Mouse (Mus musculus) limb, embryonic 14.5 days (tissue): ENCODE measurements around the gene Emd. TPM values are rescaled to one million over a fixed set of nuclear protein-coding genes. Genes with fewer than 3 reads are reported as not detected.
A peak's percentile ranks its signal among the peaks of the same experiment; 100 is the strongest.

ENCODE experiments used
- ATAC-seq: fragments of 200-750 bp; cut with Nextera tagmentation; 2 replicates; pipeline ENCODE4 v1.8.0; 2017; ENCODE audit warnings: low read depth, moderate number of reproducible peaks, moderate TSS enrichment; ENCODE audit not compliant: low FRiP score
- DNase-seq: peaks from one replicate; pipeline ENCODE4 v3.0.0-alpha.2; 2015; ENCODE audit warnings: low spot score
- H3K27ac ChIP-seq: fragments of 300-500 bp; sonication (generic); replicated peaks from 2 replicates; pipeline ENCODE4 v1.5.1; 2014; ENCODE audit warnings: low read depth, mild to moderate bottlenecking, low read length, moderate library complexity, mixed read lengths
- H3K27me3 ChIP-seq: fragments of 300-500 bp; sonication (generic); 2 replicates; pipeline ENCODE4 v1.6.1; 2014; ENCODE audit warnings: low read length, mixed read lengths; ENCODE audit not compliant: control insufficient read depth, insufficient read depth
- H3K36me3 ChIP-seq: fragments of 300-500 bp; sonication (generic); 2 replicates; pipeline ENCODE4 v1.6.1; 2014; ENCODE audit warnings: mild to moderate bottlenecking, low read length, moderate library complexity, mixed read lengths; ENCODE audit not compliant: control insufficient read depth, insufficient read depth
- H3K4me1 ChIP-seq: fragments of 300-500 bp; sonication (generic); 2 replicates; pipeline ENCODE4 v1.6.1; 2014; ENCODE audit warnings: antibody characterized with exemption, low read length, mixed read lengths; ENCODE audit not compliant: control insufficient read depth, insufficient read depth
- H3K4me2 ChIP-seq: fragments of 300-500 bp; sonication (generic); replicated peaks from 2 replicates; pipeline ENCODE4 v1.6.1; 2014; ENCODE audit warnings: low read depth, mild to moderate bottlenecking, low read length, moderate library complexity; ENCODE audit not compliant: severe bottlenecking
- H3K4me3 ChIP-seq: fragments of 300-500 bp; sonication (generic); replicated peaks from 2 replicates; pipeline ENCODE4 v1.5.1; 2014; ENCODE audit warnings: low read length
- H3K9ac ChIP-seq: fragments of 300-500 bp; sonication (generic); 2 replicates; pipeline ENCODE4 v1.6.1; 2014; ENCODE audit warnings: mild to moderate bottlenecking, low read depth, low read length, moderate library complexity; ENCODE audit not compliant: severe bottlenecking
- H3K9me3 ChIP-seq: fragments of 300-500 bp; sonication (generic); 2 replicates; pipeline ENCODE4 v1.6.1; 2016; ENCODE audit warnings: low read length; ENCODE audit not compliant: control insufficient read depth
- POLR2A ChIP-seq: fragments of 200-500 bp; IDR thresholded peaks from 2 replicates; pipeline ENCODE4 v1.8.0; 2012; ENCODE audit warnings: inconsistent platforms, mild to moderate bottlenecking, moderate library complexity, borderline replicate concordance; ENCODE audit not compliant: insufficient read depth, insufficient read length; ENCODE audit errors: extremely low read depth
- WGBS: fragments of 180-500 bp; shearing (Covaris S2); extraction: QIAGEN DNeasy Blood & Tissue Kit; methylation state at CpG from one replicate; pipeline ENCODE4 v1.1.7; 2014; 5-methylcytosine and 5-hydroxymethylcytosine counted together
- polyA plus RNA-seq, 2 experiments: library from polyadenylated mRNA; depleted of rRNA in 1 of 2; stranded (reverse) in 1 of 2; unstranded in 1 of 2; fragments of >200 nt; fragmentation: Nextera tagmentation in 1 of 2; extraction: Ambion mirVana in 1 of 2; gene quantifications; 2 replicates each; pipeline versions ENCODE4 v1.2.1 to v1.2.3; 2012 to 2014

The Emd gene
- polyA plus RNA-seq, 2 experiments: 28.0 to 107 TPM

DNA sequence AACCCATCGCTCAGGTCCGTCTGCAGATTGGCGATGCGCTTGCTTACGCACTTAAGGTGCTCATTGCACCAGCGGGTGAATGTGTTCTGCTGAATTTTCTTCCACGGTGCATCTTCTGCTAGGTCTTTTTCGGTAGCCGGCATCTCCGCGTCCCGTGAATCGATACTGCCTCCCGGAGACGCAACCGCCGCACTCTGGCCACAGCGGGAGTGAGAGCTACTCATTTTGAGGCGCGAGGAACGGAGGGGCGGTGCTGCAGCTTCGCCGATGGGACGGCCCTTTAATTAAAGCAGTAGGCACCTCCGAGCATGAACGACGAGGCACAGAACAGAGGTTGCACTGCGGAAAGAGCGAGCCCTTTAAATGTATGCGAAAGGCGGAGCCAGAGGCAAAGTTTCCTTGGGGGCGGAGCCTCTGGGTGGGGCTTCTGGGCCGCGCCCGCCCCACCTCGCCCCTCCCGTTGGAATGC is 8.2 kb upstream of the Emd start:
- TF ChIP-seq POLR2A: peak; percentile 99; the same call in 1 of the 2 replicates
- Histone ChIP-seq H3K4me1 (no peaks in the 10 kb centered on the region), H3K36me3 (peaks cover 24% of the 10 kb centered on the region), H3K4me2 (peak overlapping the region; percentile 60; the same call in 1 of the 2 replicates), H3K27me3 (no peaks in the 10 kb centered on the region), H3K27ac (peak overlapping the region; percentile 92), H3K9ac (peak overlapping the region; percentile 82), H3K9me3 (no peaks in the 10 kb centered on the region), H3K4me3 (peak overlapping the region; percentile 55)
- 20% methylated on average over 29 of the region's 38 CpGs for WGBS
- ATAC-seq (peak; percentile 89), DNase-seq (peak; percentile 95)

DNA sequence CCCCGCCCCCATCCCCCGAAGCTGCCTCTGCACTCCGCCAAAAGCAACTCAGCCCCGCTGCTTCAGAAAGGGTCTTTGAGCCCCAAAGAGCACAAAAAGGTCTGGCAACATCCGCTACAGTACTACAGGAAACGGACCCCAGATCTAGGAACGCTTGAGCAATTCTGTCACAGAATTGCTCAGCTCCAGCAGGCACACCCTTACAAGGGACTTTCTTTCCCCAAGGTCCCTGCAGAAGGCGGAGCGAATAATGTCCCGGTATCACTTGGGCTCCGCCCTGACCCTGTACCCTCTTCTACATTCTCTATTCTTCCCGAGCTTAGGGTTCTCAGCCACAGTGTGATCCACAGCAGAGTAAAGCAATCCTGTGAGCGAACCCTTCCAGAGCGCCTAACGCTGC is 7.8 kb upstream of the Emd start:
- Histone ChIP-seq H3K4me3 (peak overlapping the region; percentile 55), H3K27ac (peak overlapping the region; percentile 83), H3K4me1 (no peaks in the 10 kb centered on the region), H3K27me3 (no peaks in the 10 kb centered on the region), H3K9me3 (no peaks in the 10 kb centered on the region), H3K4me2 (peak overlapping the region; percentile 52), H3K9ac (peak overlapping the region; percentile 43; the same call in 1 of the 2 replicates), H3K36me3 (peaks cover 19% of the 10 kb centered on the region)
- no peak for TF ChIP-seq POLR2A
- 15% methylated on average over 15 of the region's 15 CpGs for WGBS
- ATAC-seq: peak; percentile 16
- no peak for DNase-seq

DNA sequence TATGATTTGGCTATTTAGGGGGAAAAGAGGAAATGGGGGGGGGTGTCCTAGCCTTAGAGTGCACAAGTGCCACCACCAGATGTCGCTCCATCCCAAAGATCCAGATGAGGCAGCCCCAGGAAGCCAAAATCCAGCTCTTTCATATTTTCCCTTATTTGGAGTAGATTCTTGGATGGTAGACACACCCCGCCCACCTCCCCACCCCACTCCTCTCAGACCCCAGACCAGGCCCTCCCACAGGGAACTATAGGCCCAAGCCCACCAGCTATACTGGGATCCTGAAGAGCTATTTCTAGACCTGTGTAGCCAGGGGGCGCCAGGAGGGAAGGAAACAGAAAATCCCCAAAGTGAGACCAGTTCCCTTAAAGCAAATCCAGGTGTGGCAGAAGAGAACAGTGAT is 5.8 kb upstream of the Emd start:
- Histone ChIP-seq H3K36me3 (peaks cover 3% of the 10 kb centered on the region; the same call in 1 of the 2 replicates), H3K27ac (peak overlapping the region; percentile 67), H3K4me2 (peak overlapping the region; percentile 54), H3K4me3 (peak overlapping the region; percentile 38), H3K9ac (no peak overlapping the region), H3K9me3 (no peaks in the 10 kb centered on the region), H3K4me1 (no peaks in the 10 kb centered on the region), H3K27me3 (no peaks in the 10 kb centered on the region)
- peak; percentile 28; the same call in 1 of the 2 replicates for ATAC-seq
- 18% methylated on average over 3 of the region's 3 CpGs for WGBS
- TF ChIP-seq POLR2A: no peak
- peak; percentile 81 for DNase-seq

DNA sequence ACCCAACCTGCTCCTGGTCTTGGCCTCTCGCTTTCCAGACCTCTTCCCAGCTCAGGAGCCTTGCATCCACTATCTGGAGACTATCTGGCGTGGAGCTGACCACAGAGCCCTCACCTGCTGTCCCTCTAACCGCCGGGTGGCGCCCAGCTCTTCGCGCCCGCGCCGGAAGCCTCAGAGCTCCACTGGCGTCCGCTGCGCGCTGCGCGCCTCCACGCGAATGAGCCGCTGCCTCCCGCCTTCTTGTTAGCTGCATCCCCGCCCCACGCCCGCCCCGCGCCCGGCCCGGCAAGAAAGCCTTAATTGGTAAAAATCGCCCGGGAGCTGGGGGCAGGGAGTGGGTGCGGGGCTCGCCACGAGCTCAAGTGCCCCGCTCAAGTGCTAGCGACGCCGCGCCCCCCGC is 4.9 kb upstream of the Emd start, which contains the start of gene Flna:
Gene Flna (minus strand): TSS at position 206 of the 400 bp plus-strand sequence.
- ATAC-seq (no peak), DNase-seq (peak; percentile 41)
- Histone ChIP-seq H3K4me3 (peak within 1 kb of the TSS; percentile 38), H3K9ac (peak within 1 kb of the TSS; percentile 54), H3K27me3 (no peaks in the 10 kb centered on the region), H3K4me1 (no peaks in the 10 kb centered on the region), H3K27ac (peak within 1 kb of the TSS; percentile 67), H3K9me3 (no peaks in the 10 kb centered on the region), H3K36me3 (no peaks in the 10 kb centered on the region), H3K4me2 (peak within 1 kb of the TSS; percentile 54)
- WGBS: 39% methylated on average over 36 of the region's 38 CpGs
- no peak for TF ChIP-seq POLR2A

DNA sequence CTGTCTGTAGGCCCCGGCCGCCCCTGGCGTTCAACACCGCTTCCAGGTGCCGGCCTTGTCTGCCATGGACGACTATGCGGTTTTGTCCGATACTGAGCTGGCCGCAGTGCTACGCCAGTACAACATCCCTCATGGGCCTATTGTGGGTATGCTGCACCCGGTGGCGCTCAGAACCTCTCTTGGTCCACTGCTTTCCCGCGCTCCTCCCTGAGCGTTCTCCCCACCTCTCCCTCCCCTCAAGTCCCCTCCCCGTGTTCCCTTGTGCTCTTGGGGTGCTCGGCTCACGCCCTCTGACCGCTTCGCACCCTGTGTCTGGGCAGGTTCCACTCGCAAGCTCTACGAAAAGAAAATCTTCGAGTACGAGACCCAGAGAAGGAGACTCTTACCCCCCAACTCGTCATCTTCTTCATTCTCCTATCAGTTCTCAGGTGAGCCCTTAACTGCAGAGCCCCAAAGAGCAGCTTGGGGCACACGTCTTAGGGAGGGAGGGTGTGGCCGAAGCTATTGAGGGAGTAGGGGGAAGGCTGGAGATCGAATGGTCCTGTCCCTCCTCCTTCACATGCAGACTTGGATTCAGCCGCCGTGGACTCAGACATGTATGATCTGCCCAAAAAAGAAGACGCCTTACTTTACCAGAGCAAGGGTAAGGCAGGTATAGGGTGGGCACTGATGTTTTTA is 540 bp downstream of the Emd start:
- DNase-seq (no peak), ATAC-seq (no peak; the same call in 1 of the 2 replicates)
- Histone ChIP-seq H3K9ac (peak overlapping the region; percentile 76), H3K36me3 (peaks cover 24% of the 10 kb centered on the region), H3K27ac (peak overlapping the region; percentile 88), H3K4me2 (peak overlapping the region; percentile 54), H3K9me3 (no peaks in the 10 kb centered on the region), H3K4me1 (no peaks in the 10 kb centered on the region), H3K27me3 (no peaks in the 10 kb centered on the region), H3K4me3 (peak overlapping the region; percentile 54)
- 28% methylated on average over 31 of the region's 31 CpGs for WGBS
- TF ChIP-seq POLR2A: no peak
